Mouse (Mus musculus) ES-E14 (cell line): ENCODE results near the gene Aff1. TPM values are rescaled to one million over a fixed set of nuclear protein-coding genes. Genes with fewer than 3 reads are reported as not detected.

Experiments used
- DNase-seq: peaks from one replicate; pipeline ENCODE4 v3.0.0-alpha.2; 2013; ENCODE audit warnings: low read depth, low spot score
- H3K27ac ChIP-seq: 2 replicates; pipeline ENCODE4 v1.5.1; 2012; ENCODE audit warnings: low read depth, mild to moderate bottlenecking, low read length, moderate library complexity, mixed read lengths; ENCODE audit not compliant: poor library complexity, insufficient read depth, severe bottlenecking
- H3K36me3 ChIP-seq: 2 replicates; pipeline ENCODE4 v1.6.1; 2012; ENCODE audit warnings: mild to moderate bottlenecking, low read length, moderate library complexity, mixed read lengths; ENCODE audit not compliant: control insufficient read depth, poor library complexity, insufficient read depth, severe bottlenecking
- H3K4me1 ChIP-seq, 2 experiments: fragments of 150-350 bp in 1 of 2; sonication (generic) in 1 of 2; 2 replicates each; pipeline ENCODE4 v1.6.1; 2012; ENCODE audit warnings: low read length in 2 of 2, mild to moderate bottlenecking in 1 of 2, mixed read lengths in 1 of 2; ENCODE audit not compliant: control insufficient read depth in 2 of 2, insufficient read depth in 2 of 2, poor library complexity in 1 of 2
- H3K4me3 ChIP-seq, 2 experiments: fragments of 150-350 bp in 1 of 2; sonication (generic) in 1 of 2; 2 replicates each; pipeline ENCODE4 v1.5.1; 2012; ENCODE audit warnings: low read length in 2 of 2, low read depth in 1 of 2, mild to moderate bottlenecking in 1 of 2, mixed read lengths in 1 of 2; ENCODE audit not compliant: insufficient read depth in 1 of 2, poor library complexity in 1 of 2, severe bottlenecking in 1 of 2
- H3K9ac ChIP-seq: 2 replicates; pipeline ENCODE4 v1.6.1; 2012; ENCODE audit warnings: low read depth, mild to moderate bottlenecking, low read length, mixed read lengths; ENCODE audit not compliant: poor library complexity, insufficient read depth, severe bottlenecking
- H3K9me3 ChIP-seq: fragments of 150-350 bp; sonication (generic); 2 replicates; pipeline ENCODE4 v1.6.1; 2012; ENCODE audit warnings: low read depth, mild to moderate bottlenecking, low read length; ENCODE audit not compliant: control insufficient read depth, insufficient read depth
- CHD2 ChIP-seq: IDR thresholded peaks from 2 replicates; pipeline ENCODE4 v1.6.1; 2014; ENCODE audit warnings: mild to moderate bottlenecking, low read depth, low read length, inconsistent platforms
- HCFC1 ChIP-seq: IDR thresholded peaks from 2 replicates; pipeline ENCODE4 v1.6.1; 2012; ENCODE audit warnings: low read length, inconsistent platforms, borderline replicate concordance; ENCODE audit not compliant: insufficient read depth
- MAFK ChIP-seq: IDR thresholded peaks from 2 replicates; pipeline ENCODE4 v1.6.1; 2014; ENCODE audit warnings: mild to moderate bottlenecking, low read depth, low read length, inconsistent platforms; ENCODE audit not compliant: insufficient read depth
- ZC3H11A ChIP-seq: IDR thresholded peaks from 2 replicates; pipeline ENCODE4 v1.6.1; 2012; ENCODE audit warnings: low read depth, mild to moderate bottlenecking, inconsistent platforms, low read length, borderline replicate concordance
- ZNF384 ChIP-seq: IDR thresholded peaks from 2 replicates; pipeline ENCODE4 v1.6.1; 2012; ENCODE audit warnings: low read depth, low read length, inconsistent platforms
- in situ Hi-C, 2 experiments: fragments of 600-800 bp; cut with MboI; formaldehyde crosslinking; loops; one replicate each; pipeline ENCODE4 v1.15.1; 2025; ENCODE audit warnings: low sequenced_read_pairs in 2 of 2, inconsistent platforms in 1 of 2; ENCODE audit not compliant: unreplicated experiment in 2 of 2
- total RNA-seq: library from RNA; depleted of rRNA; stranded (reverse); fragments of 300-350 nt; gene quantifications from 2 replicates; pipeline ENCODE4 v1.2.3, GENCODE M21; 2012

The Aff1 gene
- total RNA-seq, 1 experiment: 26.0 TPM

DNA sequence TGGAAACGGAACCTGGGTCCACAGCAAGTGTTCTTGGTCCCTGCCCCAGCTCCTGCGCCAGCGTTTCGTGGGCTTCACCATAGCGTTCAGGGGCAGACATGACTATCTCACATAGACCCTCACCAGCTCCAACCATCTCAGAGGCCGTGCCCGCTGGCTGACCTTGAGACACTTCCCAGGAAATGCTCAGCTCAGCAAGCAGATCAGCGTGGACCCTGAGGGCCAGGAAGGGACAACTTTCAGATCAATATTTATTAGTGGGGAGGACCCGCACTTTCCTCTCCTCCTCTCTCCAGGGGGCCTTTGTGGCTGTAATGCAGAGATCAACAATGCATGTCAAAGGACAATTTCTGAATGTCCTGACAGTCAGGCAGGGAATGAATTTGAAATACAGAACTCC is 27.2 kb upstream of the Aff1 start:
- Histone ChIP-seq H3K4me3 (no peak overlapping the region), H3K9ac (no peak overlapping the region), H3K9me3 (no peaks in the 10 kb centered on the region), H3K27ac (no peak overlapping the region), H3K36me3 (no peaks in the 10 kb centered on the region), H3K4me1 (peaks cover 0 to 10% of the 10 kb centered on the region in 2 experiments; a peak in 2 of 4 replicates)
- TF ChIP-seq MAFK (no peak), ZNF384 (no peak), HCFC1 (no peak), CHD2 (no peak), ZC3H11A (no peak)
- DNase-seq: no peak
- in situ Hi-C loops: loop anchor here in 1 of 2 experiments (25.0 kb wide), 1 partner anchor 303 kb away; no protein-coding TSS in a partner anchor

- Histone ChIP-seq H3K9me3 (no peaks in the 10 kb centered on the region), H3K4me1 (peaks cover 0 to 10% of the 10 kb centered on the region in 2 experiments; a peak in 2 of 4 replicates), H3K4me3 (no peak overlapping the region), H3K27ac (no peak overlapping the region), H3K9ac (no peak overlapping the region), H3K36me3 (no peaks in the 10 kb centered on the region)
- in situ Hi-C loops: loop anchor here in 1 of 2 experiments (25.0 kb wide), 1 partner anchor 304 kb away; no protein-coding TSS in a partner anchor
- TF ChIP-seq ZC3H11A (no peak), CHD2 (no peak), HCFC1 (no peak), ZNF384 (no peak)
- DNase-seq: no peak
Measured at GRCm38 (mm10) chr5:103665876-103666275, 26.3 kb upstream of the Aff1 start.

DNA sequence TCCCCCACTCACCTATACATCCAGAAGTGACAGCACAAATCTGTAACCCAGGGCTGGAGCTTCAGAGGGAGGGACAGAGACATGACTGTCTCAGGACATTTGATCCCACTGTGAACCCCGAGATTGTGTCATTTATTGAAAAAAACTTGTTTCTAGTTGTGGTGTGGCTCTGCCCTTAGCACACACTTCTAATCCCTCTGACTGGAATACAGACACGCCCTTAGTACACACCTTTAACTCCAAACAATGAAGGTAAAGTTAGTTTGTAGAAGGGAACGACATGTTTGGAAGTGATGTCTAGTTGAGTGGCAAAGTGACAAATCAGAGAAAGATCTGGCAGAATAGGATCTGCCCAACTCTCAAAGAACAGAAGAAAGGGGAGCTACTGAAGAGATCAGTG is 20.3 kb upstream of the Aff1 start:
- Histone ChIP-seq H3K4me1 (peaks cover 0 to 8% of the 10 kb centered on the region in 2 experiments; a peak in 2 of 4 replicates), H3K27ac (no peak overlapping the region), H3K36me3 (no peaks in the 10 kb centered on the region), H3K9me3 (no peaks in the 10 kb centered on the region), H3K9ac (no peak overlapping the region), H3K4me3 (no peak overlapping the region)
- DNase-seq: no peak
- TF ChIP-seq ZNF384 (no peak), CHD2 (no peak), HCFC1 (no peak), MAFK (no peak), ZC3H11A (no peak)
- in situ Hi-C loops: loop anchor here in 1 of 2 experiments (25.0 kb wide), 1 partner anchor 310 kb away; no protein-coding TSS in a partner anchor

DNA sequence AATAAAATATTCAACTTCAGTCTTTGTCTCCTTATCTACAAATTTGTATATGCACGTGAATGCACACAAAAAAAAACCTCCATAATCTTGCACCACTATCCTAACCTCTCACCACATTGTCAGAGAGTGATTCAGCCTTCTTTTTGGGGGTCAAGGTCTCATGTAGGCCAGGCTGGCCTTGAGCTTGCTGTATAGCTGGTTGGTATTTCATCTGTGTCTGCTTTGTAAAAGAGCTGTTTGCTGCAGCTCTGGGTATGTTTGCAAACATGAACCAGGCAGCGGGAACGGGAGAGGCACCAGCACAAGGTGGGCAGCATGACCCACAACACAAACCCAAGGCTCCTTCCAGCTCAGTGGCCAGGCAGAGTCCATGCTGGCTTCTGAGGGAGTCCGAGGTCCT is 18.6 kb upstream of the Aff1 start:
- Histone ChIP-seq H3K4me1 (peaks cover 0 to 8% of the 10 kb centered on the region in 2 experiments; a peak in 2 of 4 replicates), H3K9ac (no peak overlapping the region), H3K9me3 (no peaks in the 10 kb centered on the region), H3K36me3 (no peaks in the 10 kb centered on the region), H3K27ac (no peak overlapping the region), H3K4me3 (no peak overlapping the region)
- in situ Hi-C loops: loop anchor here in 1 of 2 experiments (25.0 kb wide), 1 partner anchor 311 kb away; no protein-coding TSS in a partner anchor
- TF ChIP-seq CHD2 (no peak), ZNF384 (no peak), MAFK (no peak), ZC3H11A (no peak), HCFC1 (no peak)
- DNase-seq: no peak

DNA sequence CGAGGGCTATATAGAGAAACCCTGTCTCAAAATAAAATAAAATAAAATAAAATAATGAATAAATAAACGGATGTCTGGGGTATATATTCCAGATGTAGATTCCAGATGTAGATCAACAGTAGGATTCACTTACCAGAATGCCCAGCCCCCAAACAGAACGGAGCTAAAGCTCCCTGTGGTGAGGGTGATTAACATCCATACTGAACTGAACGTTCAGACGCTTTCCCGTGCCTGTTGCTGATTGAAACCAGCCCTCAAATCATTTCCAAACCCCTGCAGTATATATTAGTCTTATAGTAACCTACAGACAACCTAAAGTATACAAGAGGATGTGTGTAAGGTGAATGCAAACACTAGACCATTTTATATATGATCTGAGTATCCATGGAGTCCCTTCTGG is 17.7 kb upstream of the Aff1 start:
- H3K9ac ChIP-seq: no peak overlapping the region
- no peak overlapping the region for H3K4me3 ChIP-seq
- H3K4me1 ChIP-seq: peaks cover 0 to 8% of the 10 kb centered on the region in 2 experiments; a peak in 3 of 4 replicates
- H3K27ac ChIP-seq: no peak overlapping the region
- TF ChIP-seq ZC3H11A: no peak
- no peak for TF ChIP-seq CHD2
- no peak for TF ChIP-seq MAFK
- H3K36me3 ChIP-seq: no peaks in the 10 kb centered on the region
- DNase-seq: no peak
- in situ Hi-C loops: loop anchor here in 1 of 2 experiments (25.0 kb wide), 1 partner anchor 312 kb away; no protein-coding TSS in a partner anchor
- H3K9me3 ChIP-seq: no peaks in the 10 kb centered on the region
